Mouse (Mus musculus) cortical plate, adult 2 months (tissue): ENCODE measurements around the gene Sp140.
"Not testable (repeated sequence)": the region's sequence is repeated elsewhere in the genome, so short reads cannot be mapped to it uniquely, and the experiment has no call there.

Experiments used
- CTCF ChIP-seq: fragments of 200-500 bp; IDR thresholded peaks from 2 replicates; pipeline ENCODE4 v1.5.1; 2011; ENCODE audit warnings: mild to moderate bottlenecking, control low read depth, low read length; ENCODE audit not compliant: insufficient read depth; ENCODE audit errors: extremely low read depth
- POLR2A ChIP-seq: fragments of 200-500 bp; IDR thresholded peaks from 2 replicates; pipeline ENCODE4 v1.6.1; 2011; ENCODE audit warnings: mild to moderate bottlenecking, low read length, control low read depth; ENCODE audit not compliant: insufficient read depth; ENCODE audit errors: extremely low read depth

GRCm38 (mm10) chr1:85579199-85580147 is 20.7 kb upstream of the Sp140 start:
- not testable (repeated sequence) for TF ChIP-seq CTCF, POLR2A
